Mouse (Mus musculus): Measurements from ENCODE around the gene Vps25. TPM values are rescaled to one million over a fixed set of nuclear protein-coding genes. Genes with fewer than 3 reads are reported as not detected.
A peak's percentile ranks its signal among the peaks of the same experiment; 100 is the strongest.

Gene Vps25
- polyA plus RNA-seq, 1 experiment from 2014 or later, result 105 TPM

DNA sequence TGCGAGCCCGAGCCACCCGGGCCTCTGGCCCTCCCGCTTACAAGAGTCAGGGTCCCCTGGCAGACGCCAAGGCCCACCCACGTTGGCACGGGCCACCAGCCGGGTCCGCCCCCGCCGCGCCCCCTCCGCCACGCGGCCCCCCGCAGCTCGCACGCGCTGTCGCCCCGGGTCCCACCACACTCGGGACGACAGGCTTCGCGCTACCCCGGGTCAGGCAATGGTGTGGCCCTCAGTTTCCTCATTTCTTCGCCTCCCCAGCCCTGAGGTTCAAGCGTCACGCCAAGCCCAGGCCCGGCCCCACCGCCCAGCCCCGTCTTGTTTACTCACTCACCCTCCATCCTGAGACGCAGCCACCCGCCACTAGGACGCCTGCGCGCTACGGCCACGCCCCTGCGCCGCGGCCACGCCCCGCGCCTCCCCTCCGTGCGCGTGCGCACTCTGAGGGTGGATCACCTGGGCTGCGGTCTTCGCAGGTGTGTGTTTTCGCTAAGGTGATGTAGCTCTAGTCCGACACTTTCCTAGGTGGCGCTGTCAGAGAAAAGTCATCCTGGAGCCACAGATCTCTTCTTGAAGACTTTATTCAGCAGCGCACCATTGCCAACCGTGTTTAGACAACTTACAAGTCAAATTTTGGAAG, 27.3 kb upstream of the Vps25 start, which contains the start of gene Ezh1:
Ezh1 (minus strand) TSS at position 399 of the 637 bp plus-strand sequence.
- peak; percentile 93 for ATAC-seq (replicated peaks; ENCODE audit: extremely low read depth, insufficient read depth, low FRiP score)
- WGBS, result 1% methylated on average over 56 of the region's 56 CpGs
- Histone ChIP-seq H3K9me3 (replicated peaks; ENCODE audit: control insufficient read depth, low read length) (no peaks in the 10 kb centered on the region), H3K36me3 (ENCODE audit: control insufficient read depth, insufficient read depth) (no peaks in the 10 kb centered on the region), H3K4me1 (ENCODE audit: control insufficient read depth, insufficient read depth, low read length) (peaks cover 18% of the 10 kb centered on the region), H3K27ac (ENCODE audit: low read length) (peak within 1 kb of the TSS; percentile 73), H3K4me2 (ENCODE audit: low read depth, low read length) (peak within 1 kb of the TSS; percentile 65), H3K4me3 (ENCODE audit: low read length) (peak within 1 kb of the TSS; percentile 80), H3K9ac (ENCODE audit: low read length) (peak within 1 kb of the TSS; percentile 89), H3K27me3 (ENCODE audit: control insufficient read depth, insufficient read depth, low read length) (0 out of 2 replicates have a peak, but pooled peaks cover 3% of the 10 kb centered on the region)

GRCm38 (mm10) chr11:101229361-101229900, 24.1 kb upstream of the Vps25 start:
- 17% methylated on average over 8 of the region's 8 CpGs for WGBS
- Histone ChIP-seq H3K27me3 (ENCODE audit: control insufficient read depth, insufficient read depth, low read length) (0 out of 2 replicates have a peak, but pooled peaks cover 3% of the 10 kb centered on the region), H3K9me3 (replicated peaks; ENCODE audit: control insufficient read depth, low read length) (no peaks in the 10 kb centered on the region), H3K4me1 (ENCODE audit: control insufficient read depth, insufficient read depth, low read length) (peaks cover 25% of the 10 kb centered on the region), H3K36me3 (ENCODE audit: control insufficient read depth, insufficient read depth) (no peaks in the 10 kb centered on the region), H3K4me2 (ENCODE audit: low read depth, low read length) (no peak overlapping the region), H3K4me3 (ENCODE audit: low read length) (no peak overlapping the region), H3K9ac (ENCODE audit: low read length) (0 out of 2 replicates have a peak overlapping the region, but pooled peaks have one; percentile 1), H3K27ac (ENCODE audit: low read length) (peak overlapping the region; percentile 92)
- ATAC-seq (replicated peaks; ENCODE audit: extremely low read depth, insufficient read depth, low FRiP score), result no peak

DNA sequence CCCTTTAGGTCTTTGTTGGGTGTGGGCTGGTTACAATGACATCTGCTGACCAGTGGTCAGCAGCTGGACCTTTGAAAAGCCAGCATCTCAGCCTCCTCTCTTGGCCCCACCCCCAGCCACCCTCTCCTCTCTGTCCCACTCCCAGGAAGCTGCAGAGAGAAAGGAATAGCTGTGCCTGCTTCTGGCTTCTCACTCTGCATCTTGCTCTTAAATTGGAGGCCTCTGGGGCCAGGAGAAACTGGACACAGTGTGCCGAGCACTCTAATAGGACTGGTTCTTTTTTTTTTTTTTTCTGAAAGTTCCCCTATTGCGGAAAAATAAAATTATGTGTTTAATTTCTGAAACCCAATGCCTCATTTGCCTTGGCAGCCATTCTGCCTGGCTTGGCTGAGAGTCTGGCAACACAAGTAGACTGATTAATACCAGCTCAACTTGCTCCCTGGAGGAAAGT, 23.4 kb upstream of the Vps25 start:
- no peak overlapping the region for H3K4me2 ChIP-seq (ENCODE audit: low read depth, low read length)
- peaks cover 24% of the 10 kb centered on the region for H3K4me1 ChIP-seq (ENCODE audit: control insufficient read depth, insufficient read depth, low read length)
- WGBS, result 38% methylated on average over 2 of the region's 2 CpGs
- H3K9ac ChIP-seq (ENCODE audit: low read length), result no peak overlapping the region
- H3K27ac ChIP-seq (ENCODE audit: low read length), result peak overlapping the region; percentile 92
- no peaks in the 10 kb centered on the region for H3K9me3 ChIP-seq (replicated peaks; ENCODE audit: control insufficient read depth, low read length)
- ATAC-seq (replicated peaks; ENCODE audit: extremely low read depth, insufficient read depth, low FRiP score), result no peak
- no peak overlapping the region for H3K4me3 ChIP-seq (ENCODE audit: low read length)
- H3K36me3 ChIP-seq (ENCODE audit: control insufficient read depth, insufficient read depth), result no peaks in the 10 kb centered on the region
- H3K27me3 ChIP-seq (ENCODE audit: control insufficient read depth, insufficient read depth, low read length), result 0 out of 2 replicates have a peak, but pooled peaks cover 3% of the 10 kb centered on the region

- peak overlapping the region; percentile 58; the same call in 1 of the 2 replicates for H3K9ac ChIP-seq (ENCODE audit: low read length)
These were observed 23.0 kb upstream of the Vps25 start for GRCm38 (mm10) chr11:101230526-101230925.

GRCm38 (mm10) chr11:101230991-101231871, 22.3 kb upstream of the Vps25 start:
- peaks cover 20% of the 10 kb centered on the region for H3K4me1 ChIP-seq (ENCODE audit: control insufficient read depth, insufficient read depth, low read length)
- peak overlapping the region; percentile 59 for H3K4me2 ChIP-seq (ENCODE audit: low read depth, low read length)
- H3K27ac ChIP-seq (ENCODE audit: low read length), result peak overlapping the region; percentile 92
- no peaks in the 10 kb centered on the region for H3K9me3 ChIP-seq (replicated peaks; ENCODE audit: control insufficient read depth, low read length)
- ATAC-seq (replicated peaks; ENCODE audit: extremely low read depth, insufficient read depth, low FRiP score), result 0 out of 2 replicates have a peak, but pooled peaks have one; percentile 24
- H3K9ac ChIP-seq (ENCODE audit: low read length), result peak overlapping the region; percentile 58
- no peaks in the 10 kb centered on the region for H3K36me3 ChIP-seq (ENCODE audit: control insufficient read depth, insufficient read depth)
- 11% methylated on average over 18 of the region's 18 CpGs for WGBS
- peak overlapping the region; percentile 31 for H3K4me3 ChIP-seq (ENCODE audit: low read length)
- H3K27me3 ChIP-seq (ENCODE audit: control insufficient read depth, insufficient read depth, low read length), result 0 out of 2 replicates have a peak, but pooled peaks cover 3% of the 10 kb centered on the region

More at GRCm38 (mm10) chr11:101230526-101230925, 23.0 kb upstream of the Vps25 start:
- Histone ChIP-seq H3K4me1 (ENCODE audit: control insufficient read depth, insufficient read depth, low read length) (peaks cover 20% of the 10 kb centered on the region), H3K36me3 (ENCODE audit: control insufficient read depth, insufficient read depth) (no peaks in the 10 kb centered on the region), H3K4me3 (ENCODE audit: low read length) (no peak overlapping the region), H3K27ac (ENCODE audit: low read length) (peak overlapping the region; percentile 92), H3K4me2 (ENCODE audit: low read depth, low read length) (peak overlapping the region; percentile 59), H3K9me3 (replicated peaks; ENCODE audit: control insufficient read depth, low read length) (no peaks in the 10 kb centered on the region), H3K27me3 (ENCODE audit: control insufficient read depth, insufficient read depth, low read length) (0 out of 2 replicates have a peak, but pooled peaks cover 3% of the 10 kb centered on the region)
- ATAC-seq (replicated peaks; ENCODE audit: extremely low read depth, insufficient read depth, low FRiP score), result no peak
- WGBS, result 28% methylated on average over 5 of the region's 5 CpGs

DNA sequence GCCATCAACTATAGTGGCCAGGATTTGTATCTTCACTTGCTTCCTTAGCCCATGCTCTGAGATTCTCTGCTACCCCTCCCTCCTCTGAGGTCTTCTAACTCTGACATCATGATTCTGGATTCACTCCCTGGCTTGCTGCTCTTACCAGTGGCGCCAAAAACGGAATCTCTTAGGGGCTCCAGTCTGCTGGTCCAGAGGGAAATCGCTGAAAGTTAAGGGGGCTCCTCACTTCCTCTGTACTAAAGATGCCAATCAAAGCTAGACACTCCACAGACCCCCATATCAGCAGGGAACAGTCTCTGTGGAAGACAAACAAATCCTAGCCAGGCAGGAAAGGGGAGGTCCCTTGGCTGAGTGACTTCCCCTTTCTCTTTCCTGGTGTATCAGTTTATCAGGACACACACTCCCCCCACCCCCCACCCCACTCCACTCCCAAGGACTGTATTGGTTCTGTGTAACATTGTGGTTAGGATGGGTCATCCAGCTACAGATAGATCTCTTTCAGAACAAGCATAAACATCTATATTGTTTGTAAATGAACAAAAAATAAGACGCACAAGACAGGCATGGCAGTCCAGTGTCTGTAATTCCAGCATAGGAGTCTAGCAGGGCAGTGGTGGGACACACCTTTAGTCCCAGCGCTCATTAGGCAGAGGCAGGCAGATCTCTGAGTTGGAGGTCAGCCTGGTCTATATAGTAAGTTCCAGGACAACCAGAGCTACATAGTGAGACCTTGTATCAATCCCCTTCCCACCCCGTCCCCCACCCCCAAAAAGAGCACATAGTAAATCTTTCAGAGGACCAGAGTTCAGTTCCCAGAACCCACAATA, 21.3 kb upstream of the Vps25 start:
- Histone ChIP-seq H3K27me3 (ENCODE audit: control insufficient read depth, insufficient read depth, low read length) (0 out of 2 replicates have a peak, but pooled peaks cover 3% of the 10 kb centered on the region), H3K4me3 (ENCODE audit: low read length) (peak overlapping the region; percentile 31; the same call in 1 of the 2 replicates), H3K4me2 (ENCODE audit: low read depth, low read length) (peak overlapping the region; percentile 59), H3K36me3 (ENCODE audit: control insufficient read depth, insufficient read depth) (no peaks in the 10 kb centered on the region), H3K9me3 (replicated peaks; ENCODE audit: control insufficient read depth, low read length) (no peaks in the 10 kb centered on the region), H3K4me1 (ENCODE audit: control insufficient read depth, insufficient read depth, low read length) (peaks cover 20% of the 10 kb centered on the region), H3K9ac (ENCODE audit: low read length) (peak overlapping the region; percentile 58), H3K27ac (ENCODE audit: low read length) (peak overlapping the region; percentile 92)
- 39% methylated on average over 6 of the region's 6 CpGs for WGBS
- peak; percentile 84 for ATAC-seq (replicated peaks; ENCODE audit: extremely low read depth, insufficient read depth, low FRiP score)

- H3K4me2 ChIP-seq (ENCODE audit: low read depth, low read length), result no peak overlapping the region
- no peak for ATAC-seq (replicated peaks; ENCODE audit: extremely low read depth, insufficient read depth, low FRiP score)
- no peaks in the 10 kb centered on the region for H3K9me3 ChIP-seq (replicated peaks; ENCODE audit: control insufficient read depth, low read length)
- H3K27me3 ChIP-seq (ENCODE audit: control insufficient read depth, insufficient read depth, low read length), result 0 out of 2 replicates have a peak, but pooled peaks cover 3% of the 10 kb centered on the region
- WGBS, result 70% methylated on average over 1 of the region's 1 CpGs
- H3K36me3 ChIP-seq (ENCODE audit: control insufficient read depth, insufficient read depth), result no peaks in the 10 kb centered on the region
- no peak overlapping the region for H3K27ac ChIP-seq (ENCODE audit: low read length)
- H3K4me3 ChIP-seq (ENCODE audit: low read length), result no peak overlapping the region
- no peak overlapping the region for H3K9ac ChIP-seq (ENCODE audit: low read length)
- H3K4me1 ChIP-seq (ENCODE audit: control insufficient read depth, insufficient read depth, low read length), result peaks cover 20% of the 10 kb centered on the region
These were observed 20.3 kb upstream of the Vps25 start for GRCm38 (mm10) chr11:101233240-101233639.

GRCm38 (mm10) chr11:101234124-101234523, 19.4 kb upstream of the Vps25 start:
- ATAC-seq (replicated peaks; ENCODE audit: extremely low read depth, insufficient read depth, low FRiP score), result no peak
- H3K27ac ChIP-seq (ENCODE audit: low read length), result no peak overlapping the region
- peaks cover 20% of the 10 kb centered on the region for H3K4me1 ChIP-seq (ENCODE audit: control insufficient read depth, insufficient read depth, low read length)
- H3K9me3 ChIP-seq (replicated peaks; ENCODE audit: control insufficient read depth, low read length), result no peaks in the 10 kb centered on the region
- H3K4me2 ChIP-seq (ENCODE audit: low read depth, low read length), result no peak overlapping the region
- H3K4me3 ChIP-seq (ENCODE audit: low read length), result no peak overlapping the region
- no peaks in the 10 kb centered on the region for H3K36me3 ChIP-seq (ENCODE audit: control insufficient read depth, insufficient read depth)
- 0 out of 2 replicates have a peak, but pooled peaks cover 2% of the 10 kb centered on the region for H3K27me3 ChIP-seq (ENCODE audit: control insufficient read depth, insufficient read depth, low read length)
- no peak overlapping the region for H3K9ac ChIP-seq (ENCODE audit: low read length)
